Mouse (Mus musculus) stomach, postnatal 0 days (tissue): ENCODE measurements around the gene Gtf2ird2. TPM values are rescaled to one million over a fixed set of nuclear protein-coding genes. Genes with fewer than 3 reads are reported as not detected.

Experiments used
- ATAC-seq: fragments of 200-750 bp; cut with Nextera tagmentation; 2 replicates; pipeline ENCODE4 v1.8.0; 2017; ENCODE audit not compliant: low FRiP score, low TSS enrichment
- DNase-seq: peaks from one replicate; pipeline ENCODE4 v3.0.0-alpha.2; 2016; ENCODE audit warnings: low spot score
- H3K27ac ChIP-seq: fragments of 300-500 bp; sonication (generic); replicated peaks from 2 replicates; pipeline ENCODE4 v1.5.1; 2014; ENCODE audit warnings: mild to moderate bottlenecking, control low read depth
- H3K27me3 ChIP-seq: fragments of 300-500 bp; sonication (generic); 2 replicates; pipeline ENCODE4 v1.6.1; 2014; ENCODE audit warnings: low read length; ENCODE audit not compliant: control insufficient read depth, insufficient read depth
- H3K36me3 ChIP-seq: fragments of 300-500 bp; sonication (generic); 2 replicates; pipeline ENCODE4 v1.6.1; 2014; ENCODE audit warnings: low read length, mixed read lengths; ENCODE audit not compliant: control insufficient read depth, insufficient read depth
- H3K4me1 ChIP-seq: fragments of 300-500 bp; sonication (generic); replicated peaks from 2 replicates; pipeline ENCODE4 v1.6.1; 2014; ENCODE audit warnings: antibody characterized with exemption; ENCODE audit not compliant: control insufficient read depth, insufficient read depth
- H3K4me2 ChIP-seq: fragments of 300-500 bp; sonication (generic); replicated peaks from 2 replicates; pipeline ENCODE4 v1.6.1; 2014; ENCODE audit warnings: low read depth, mild to moderate bottlenecking, control low read depth, moderate library complexity
- H3K4me3 ChIP-seq: fragments of 300-500 bp; sonication (generic); 2 replicates; pipeline ENCODE4 v1.5.1; 2014; ENCODE audit warnings: low read depth, low read length, control low read depth
- H3K9ac ChIP-seq: fragments of 300-500 bp; sonication (generic); 2 replicates; pipeline ENCODE4 v1.6.1; 2014; ENCODE audit warnings: mild to moderate bottlenecking, low read length, control low read depth, mixed read lengths
- H3K9me3 ChIP-seq: fragments of 300-500 bp; sonication (generic); 2 replicates; pipeline ENCODE4 v1.6.1; 2016; ENCODE audit warnings: low read length; ENCODE audit not compliant: control insufficient read depth
- CTCF ChIP-seq: IDR thresholded peaks from 2 replicates; pipeline ENCODE4 v1.5.1; 2016; ENCODE audit warnings: antibody characterized with exemption, low read depth, mild to moderate bottlenecking, moderate library complexity
- EP300 ChIP-seq: optimal IDR thresholded peaks from 2 replicates; pipeline ENCODE3; 2016; ENCODE audit warnings: antibody characterized with exemption
- WGBS: fragments of 180-500 bp; shearing (Covaris S2); extraction: QIAGEN DNeasy Blood & Tissue Kit; methylation state at CpG from one replicate; pipeline ENCODE4 v1.1.7; 2014; 5-methylcytosine and 5-hydroxymethylcytosine counted together
- polyA plus RNA-seq: library from polyadenylated mRNA; unstranded; fragments of >200 nt; fragmentation: Nextera tagmentation; extraction: Ambion mirVana; gene quantifications from 2 replicates; pipeline ENCODE4 v1.2.1, GENCODE M21; 2015

Gene Gtf2ird2
- polyA plus RNA-seq, 1 experiment from 2014 or later = 3.2 TPM

DNA sequence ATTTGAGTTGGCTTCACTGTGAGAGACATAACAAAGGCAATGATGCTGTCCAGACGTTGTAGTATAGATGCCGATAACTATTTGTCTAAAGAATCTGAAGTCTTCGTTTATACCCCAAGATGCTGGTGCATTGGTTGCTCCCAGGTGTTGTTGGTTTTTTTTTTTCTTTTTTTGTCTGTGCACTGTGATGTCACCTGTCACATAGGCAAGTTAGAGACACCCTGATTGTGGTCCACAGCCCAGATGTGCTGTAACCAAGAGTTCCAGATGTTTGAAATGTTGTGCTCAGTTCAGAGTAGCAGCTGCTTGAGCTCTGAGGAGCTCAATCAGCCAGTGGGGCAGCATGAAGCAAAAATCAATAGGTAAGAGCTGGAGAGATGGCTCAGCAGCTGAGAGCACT lies 2.2 kb downstream of the Gtf2ird2 start:
- ATAC-seq (no peak), DNase-seq (no peak)
- Histone ChIP-seq H3K9ac (no peak overlapping the region), H3K4me1 (peaks cover 6% of the 10 kb centered on the region; the same call in 1 of the 2 replicates), H3K27me3 (no peaks in the 10 kb centered on the region), H3K36me3 (no peaks in the 10 kb centered on the region), H3K27ac (no peak overlapping the region), H3K4me3 (no peak overlapping the region), H3K9me3 (no peaks in the 10 kb centered on the region), H3K4me2 (no peak overlapping the region)
- 75% methylated on average over 3 of the region's 3 CpGs for WGBS
- TF ChIP-seq EP300 (no peak), CTCF (no peak)

DNA sequence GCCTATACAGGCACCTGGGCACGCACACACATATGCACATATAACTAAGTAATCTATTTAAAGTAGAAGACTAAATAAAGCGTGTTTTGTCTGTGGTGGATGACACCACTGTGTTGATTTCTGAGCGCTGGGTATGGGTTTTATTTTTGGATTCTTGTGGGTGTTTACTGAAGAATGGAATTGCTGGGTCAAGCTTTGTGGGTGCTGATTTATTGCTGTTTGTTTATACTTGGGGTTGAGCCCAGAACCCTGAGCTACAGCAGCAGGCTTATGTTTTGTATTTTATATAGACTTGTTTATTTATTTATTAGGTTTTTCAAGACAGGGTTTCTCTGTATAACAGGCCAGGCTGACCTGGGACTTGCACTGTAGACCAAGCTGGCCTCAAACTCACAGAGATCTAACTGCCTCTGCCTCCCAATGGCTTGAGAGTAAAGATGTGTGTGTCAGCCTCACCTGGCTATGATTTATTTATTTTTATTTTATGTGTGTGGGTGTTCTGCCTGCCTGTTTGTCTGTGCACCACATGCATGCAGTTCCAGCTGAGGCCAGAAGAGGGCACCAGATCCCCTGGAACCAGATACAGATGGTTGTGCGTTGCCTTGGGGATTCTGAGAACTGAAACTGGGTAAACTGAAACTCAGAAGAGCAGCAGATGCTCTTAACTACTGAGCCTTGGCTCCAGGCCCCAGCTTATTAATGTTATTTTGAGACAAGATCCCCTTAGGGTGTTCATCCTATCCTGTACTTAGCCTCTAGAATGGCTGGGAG lies 3.3 kb downstream of the Gtf2ird2 start:
- TF ChIP-seq CTCF (peak; percentile 91), EP300 (no peak)
- H3K4me3 ChIP-seq = no peak overlapping the region
- H3K4me2 ChIP-seq = no peak overlapping the region
- no peaks in the 10 kb centered on the region for H3K36me3 ChIP-seq
- peaks cover 6% of the 10 kb centered on the region; the same call in 1 of the 2 replicates for H3K4me1 ChIP-seq
- ATAC-seq (no peak), DNase-seq (peak; percentile 69)
- H3K9ac ChIP-seq = no peak overlapping the region
- no peak overlapping the region for H3K27ac ChIP-seq
- H3K27me3 ChIP-seq = no peaks in the 10 kb centered on the region
- H3K9me3 ChIP-seq = no peaks in the 10 kb centered on the region
- WGBS = 64% methylated on average over 4 of the region's 4 CpGs

DNA sequence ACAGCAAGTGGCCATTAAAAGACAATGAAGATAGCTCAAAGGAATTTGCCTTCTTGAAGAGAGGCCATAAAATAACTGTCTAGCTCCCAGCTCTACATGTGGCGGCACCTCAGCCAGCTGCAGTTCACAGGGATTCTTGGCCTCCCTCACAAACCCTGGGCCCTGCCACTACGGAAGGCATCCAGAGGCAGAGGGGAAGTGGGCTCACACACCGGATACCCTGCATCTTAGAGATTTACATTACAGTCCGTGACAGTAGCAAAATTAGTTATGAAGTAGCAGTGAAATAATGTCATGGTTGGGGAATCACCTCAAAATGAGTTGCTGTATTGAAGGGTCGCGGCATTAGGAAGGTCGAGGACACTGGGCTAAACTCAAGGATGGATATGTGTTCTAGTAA lies 4.8 kb downstream of the Gtf2ird2 start:
- H3K4me1 ChIP-seq = peaks cover under 1% of the 10 kb centered on the region; the same call in 1 of the 2 replicates

DNA sequence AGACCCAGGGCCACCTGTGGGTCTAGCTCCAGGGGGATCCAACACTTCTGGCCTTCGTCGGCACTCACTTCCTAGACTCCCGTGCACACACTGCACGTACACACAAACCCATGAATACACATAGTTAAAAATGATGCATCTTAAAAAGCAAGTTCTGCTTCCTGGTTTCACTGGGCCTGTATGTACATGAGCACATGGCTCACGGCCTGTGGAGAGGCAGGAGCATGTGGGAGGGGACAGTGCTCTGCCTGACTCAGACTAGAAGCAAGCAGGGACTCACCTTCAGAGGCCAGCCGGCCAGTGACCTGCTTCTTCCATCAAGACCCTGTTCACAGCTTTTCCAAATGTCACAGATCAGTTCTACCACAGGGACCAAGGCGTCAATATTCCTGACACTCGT lies 9.8 kb downstream of the Gtf2ird2 start:
- ATAC-seq = peak; percentile 65
- H3K27me3 ChIP-seq = no peaks in the 10 kb centered on the region
- H3K4me3 ChIP-seq = no peak overlapping the region
- H3K9ac ChIP-seq = no peak overlapping the region
- H3K9me3 ChIP-seq = no peaks in the 10 kb centered on the region
- H3K27ac ChIP-seq = 0 out of 2 replicates have a peak overlapping the region, but pooled peaks have one; percentile 30
- 71% methylated on average over 8 of the region's 8 CpGs for WGBS
- no peak overlapping the region for H3K4me2 ChIP-seq
- no peaks in the 10 kb centered on the region; the same call in none of the 2 replicates for H3K36me3 ChIP-seq
- no peaks in the 10 kb centered on the region for H3K4me1 ChIP-seq
- no peak for TF ChIP-seq EP300
- no peak for DNase-seq

More for the DNA sequence above, 4.8 kb downstream of the Gtf2ird2 start:
- Histone ChIP-seq H3K9me3 (no peaks in the 10 kb centered on the region), H3K36me3 (no peaks in the 10 kb centered on the region; the same call in 1 of the 2 replicates), H3K9ac (no peak overlapping the region), H3K4me3 (no peak overlapping the region), H3K4me2 (no peak overlapping the region), H3K27ac (no peak overlapping the region), H3K27me3 (no peaks in the 10 kb centered on the region)
- no peak for ATAC-seq
- TF ChIP-seq EP300 = no peak
- TF ChIP-seq CTCF = no peak
- WGBS = 85% methylated on average over 7 of the region's 7 CpGs
- DNase-seq = no peak

DNA sequence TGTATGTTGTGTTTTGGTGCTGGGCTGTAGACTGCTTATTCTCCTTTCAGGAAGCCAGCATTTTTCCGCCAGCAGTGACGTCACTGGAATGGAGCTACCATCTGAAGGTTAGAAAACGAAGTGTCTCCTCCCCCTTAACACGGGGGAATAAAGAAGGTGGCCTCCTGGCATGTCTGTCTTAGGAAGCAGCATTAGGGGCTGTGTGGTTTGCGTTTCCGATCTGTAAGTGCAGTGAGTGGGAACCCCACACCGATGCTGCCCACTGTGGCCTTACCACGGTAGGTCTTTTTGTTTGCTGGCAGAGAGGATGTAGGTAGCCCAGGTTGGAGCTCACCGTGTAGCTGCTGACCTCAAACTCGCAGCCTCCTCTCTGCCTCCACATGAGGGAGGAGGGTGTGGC lies 22.9 kb downstream of the Gtf2ird2 start:
- Histone ChIP-seq H3K4me1 (no peaks in the 10 kb centered on the region), H3K36me3 (no peaks in the 10 kb centered on the region; the same call in 1 of the 2 replicates), H3K27ac (no peak overlapping the region), H3K4me3 (no peak overlapping the region), H3K9me3 (no peaks in the 10 kb centered on the region), H3K9ac (no peak overlapping the region), H3K4me2 (no peak overlapping the region), H3K27me3 (no peaks in the 10 kb centered on the region)
- WGBS = 77% methylated on average over 10 of the region's 10 CpGs
- no peak for DNase-seq
- ATAC-seq = no peak
- TF ChIP-seq CTCF = no peak
- TF ChIP-seq EP300 = no peak

DNA sequence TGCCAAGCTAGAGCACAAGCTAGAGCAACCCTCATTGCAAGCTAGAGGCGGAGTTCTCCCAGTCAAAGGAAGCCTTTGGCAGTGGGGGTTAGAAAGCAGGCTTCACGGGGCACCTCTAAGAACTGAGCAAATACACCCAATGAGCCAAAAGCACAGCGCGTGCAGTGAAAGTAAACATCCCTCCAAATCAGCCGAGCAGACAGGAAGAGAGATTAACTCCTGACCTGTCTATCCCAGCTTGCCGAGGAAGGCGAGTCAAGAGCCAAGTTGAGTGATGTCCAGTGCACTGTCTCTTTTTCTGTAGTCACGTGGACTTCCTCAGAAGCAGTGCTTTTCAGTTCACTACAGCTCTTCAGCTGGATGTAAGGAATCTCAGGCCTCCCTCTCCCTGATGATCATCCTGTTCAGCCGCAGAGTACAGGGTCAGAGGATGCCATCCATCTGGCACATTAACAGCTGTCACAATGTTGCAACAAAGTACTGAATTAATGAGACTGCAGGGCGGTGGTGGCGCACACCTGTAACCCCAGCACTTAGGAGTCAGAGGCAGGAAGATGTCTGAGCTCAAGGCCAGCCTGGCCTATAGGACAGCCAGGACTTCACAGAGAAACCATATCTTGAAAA lies 26.2 kb downstream of the Gtf2ird2 start:
- H3K4me1 ChIP-seq = no peaks in the 10 kb centered on the region
- DNase-seq = peak; percentile 33
- H3K9ac ChIP-seq = no peak overlapping the region
- ATAC-seq = peak; percentile 50; the same call in 1 of the 2 replicates
- no peak overlapping the region for H3K4me3 ChIP-seq
- no peaks in the 10 kb centered on the region for H3K9me3 ChIP-seq
- no peaks in the 10 kb centered on the region for H3K27me3 ChIP-seq
- no peak overlapping the region for H3K4me2 ChIP-seq
- no peak for TF ChIP-seq EP300
- no peak; the same call in 1 of the 2 replicates for TF ChIP-seq CTCF
- H3K36me3 ChIP-seq = no peaks in the 10 kb centered on the region
- no peak overlapping the region for H3K27ac ChIP-seq
- 13% methylated on average over 11 of the region's 11 CpGs for WGBS
